Mouse (Mus musculus) gastrocnemius, postnatal 25 days (tissue): ENCODE data around the gene Adgrv1. TPM values are rescaled to one million over a fixed set of nuclear protein-coding genes. Genes with fewer than 3 reads are reported as not detected.
A peak's percentile ranks its signal among the peaks of the same experiment; 100 is the strongest.

Experiments
- DNase-seq: peaks from one replicate; pipeline ENCODE4 v3.0.0; 2022
- total RNA-seq, 2 experiments: library from RNA; stranded (reverse); gene quantifications; 1 replicate in 1 of 2; 2 replicates in 1 of 2; pipeline ENCODE4 v1.2.3; 2021

The Adgrv1 gene
- total RNA-seq, 2 experiments from 2014 or later, result 0.19 TPM; not detected in 1

DNA sequence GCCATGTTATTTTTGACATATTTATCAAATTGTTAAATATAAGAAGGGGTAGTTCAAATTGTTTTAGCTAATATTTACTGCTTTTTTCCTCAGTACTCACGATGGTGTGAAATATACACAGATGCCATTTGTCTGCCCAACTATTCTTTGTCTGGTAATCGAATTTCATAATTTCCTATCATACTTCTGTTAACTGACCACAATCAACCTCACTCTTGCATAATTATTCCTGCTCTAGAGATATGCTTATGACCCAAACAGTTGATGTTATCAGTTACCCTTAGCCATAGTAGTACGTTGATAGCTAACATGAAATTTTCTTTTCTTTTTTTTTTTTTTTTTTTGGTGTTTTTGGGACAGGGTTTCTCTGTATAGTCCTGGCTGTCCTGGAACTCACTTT is 393.5 kb downstream of the Adgrv1 start:
- no peak for DNase-seq

- DNase-seq, result no peak
Measured at GRCm38 (mm10) chr13:81238855-81239254, 394.1 kb downstream of the Adgrv1 start.

DNA sequence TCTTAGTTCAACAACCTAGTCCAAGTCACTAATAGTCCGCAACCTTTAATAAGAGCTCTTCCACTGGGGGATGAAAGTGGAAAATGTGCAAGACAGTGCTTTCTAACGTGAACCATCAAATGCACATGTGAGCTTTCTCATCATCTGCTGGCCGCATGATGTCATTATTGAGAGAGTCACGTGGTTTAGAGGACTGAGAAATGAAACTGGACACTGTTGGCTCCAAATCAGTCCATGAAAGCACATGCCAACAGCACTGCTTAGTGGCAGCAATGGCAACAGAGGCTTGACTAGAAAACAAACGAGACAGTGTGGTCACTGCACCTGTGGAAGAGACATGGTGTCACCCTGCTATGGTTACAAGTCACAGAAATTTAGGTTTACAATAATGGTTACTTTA is 395.0 kb downstream of the Adgrv1 start:
- DNase-seq, result no peak

DNA sequence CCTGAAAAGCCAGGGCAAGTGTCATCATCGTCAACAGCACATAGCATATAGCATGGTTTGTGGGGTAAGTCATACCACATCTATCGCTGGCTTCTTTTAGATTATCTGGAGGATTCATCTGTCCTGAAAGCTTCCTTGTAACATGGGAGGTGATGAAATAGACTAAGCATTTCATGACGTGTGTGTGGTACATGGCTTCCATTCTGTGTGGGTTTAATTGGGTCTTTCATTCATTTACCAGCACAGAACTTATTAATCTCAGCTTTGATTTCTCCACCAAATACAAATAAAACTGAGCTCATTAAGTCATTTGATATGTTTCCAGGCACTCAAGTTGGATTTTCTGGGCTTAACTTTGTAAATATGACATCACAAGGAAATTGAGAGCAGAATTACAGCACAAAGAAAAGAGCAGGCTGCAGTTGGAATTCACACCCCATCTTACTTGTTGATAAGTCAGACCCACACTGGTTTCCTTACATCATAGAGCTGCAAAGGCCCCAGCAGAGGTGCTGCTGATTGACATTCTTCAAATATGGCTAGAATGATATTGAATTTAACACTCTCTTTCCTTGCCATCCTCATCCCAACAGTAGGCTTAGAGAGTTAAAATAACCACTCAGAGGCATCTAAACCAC is 396.1 kb downstream of the Adgrv1 start:
- no peak for DNase-seq

DNA sequence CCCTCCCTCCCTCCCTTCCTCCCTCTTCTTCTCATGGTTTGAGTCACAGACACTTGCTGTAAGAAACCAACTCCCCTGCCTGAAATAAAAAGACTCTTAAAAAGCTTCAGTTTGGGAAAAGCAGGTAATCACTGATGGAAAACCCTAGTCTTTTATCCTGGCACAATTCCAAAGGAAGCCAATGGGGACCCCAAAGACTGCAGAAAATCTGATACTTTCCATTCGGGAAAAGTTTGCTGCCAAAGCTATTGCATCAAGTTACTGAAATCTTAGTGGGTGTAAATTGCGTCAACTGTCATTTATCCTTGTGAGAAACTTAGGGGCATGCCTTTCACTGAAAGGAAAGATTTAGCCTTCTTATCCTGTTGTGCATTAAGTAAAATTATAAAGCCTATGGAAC is 398.9 kb downstream of the Adgrv1 start:
- no peak for DNase-seq

GRCm38 (mm10) chr13:81232839-81233238 is 400.1 kb downstream of the Adgrv1 start:
- peak; percentile 6 for DNase-seq

GRCm38 (mm10) chr13:81230161-81230560 is 402.8 kb downstream of the Adgrv1 start:
- no peak for DNase-seq

DNA sequence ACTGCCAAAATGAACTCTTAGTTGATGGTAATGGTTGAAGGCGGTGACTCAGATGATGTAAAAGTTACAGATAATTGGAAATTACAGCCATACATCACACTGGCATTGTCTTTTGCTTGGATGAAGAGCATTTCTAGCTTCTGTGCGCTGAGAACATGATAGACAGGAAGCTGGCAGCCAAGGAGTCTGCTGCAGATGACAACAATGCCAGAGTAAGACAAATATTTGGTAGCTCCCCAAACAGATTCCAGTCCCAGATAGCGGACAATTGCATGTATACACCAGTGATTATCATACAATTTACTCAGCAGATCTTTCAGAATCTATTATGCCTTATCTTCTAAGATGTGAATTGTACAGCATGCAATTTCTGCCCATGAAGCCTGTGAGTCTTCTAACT is 409.2 kb downstream of the Adgrv1 start:
- no peak for DNase-seq

DNA sequence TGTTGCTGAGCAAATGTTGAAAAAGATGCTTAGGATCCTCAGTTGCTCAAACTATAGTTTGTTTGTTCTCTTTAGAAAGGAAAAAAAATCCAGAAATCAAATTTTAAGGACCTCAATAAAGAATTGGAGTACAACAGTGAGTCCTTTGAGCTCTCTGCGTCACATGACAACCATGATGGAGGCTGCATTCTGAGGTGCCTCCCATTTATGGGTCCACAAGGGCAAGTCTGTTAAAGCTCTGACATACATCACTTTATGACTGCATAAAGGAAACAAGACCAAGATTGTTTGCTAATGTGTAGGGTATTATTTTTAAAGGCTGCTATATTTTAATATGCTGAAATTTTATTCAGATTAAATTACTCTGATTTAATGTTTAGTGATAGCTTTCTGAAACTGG is 410.6 kb downstream of the Adgrv1 start:
- no peak for DNase-seq

DNA sequence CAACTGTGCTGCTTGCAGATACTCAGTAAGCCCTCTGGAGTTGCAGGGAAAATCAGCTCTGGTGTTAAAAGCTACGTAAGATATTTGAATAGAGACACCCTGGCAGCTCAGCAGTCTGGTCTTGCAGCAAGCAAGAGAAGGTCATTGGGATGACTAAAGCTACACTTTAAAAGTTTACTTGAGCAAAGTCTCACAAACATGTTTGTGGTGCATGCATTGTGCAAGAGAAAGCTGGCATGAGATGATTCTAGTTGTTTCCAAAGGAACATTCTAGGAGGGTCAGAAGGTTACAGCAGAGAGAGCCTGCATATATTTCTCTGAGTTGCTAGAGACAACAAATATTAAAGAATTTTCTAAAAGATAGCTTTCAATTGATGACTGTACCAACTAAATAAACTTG is 421.5 kb downstream of the Adgrv1 start:
- no peak for DNase-seq

DNA sequence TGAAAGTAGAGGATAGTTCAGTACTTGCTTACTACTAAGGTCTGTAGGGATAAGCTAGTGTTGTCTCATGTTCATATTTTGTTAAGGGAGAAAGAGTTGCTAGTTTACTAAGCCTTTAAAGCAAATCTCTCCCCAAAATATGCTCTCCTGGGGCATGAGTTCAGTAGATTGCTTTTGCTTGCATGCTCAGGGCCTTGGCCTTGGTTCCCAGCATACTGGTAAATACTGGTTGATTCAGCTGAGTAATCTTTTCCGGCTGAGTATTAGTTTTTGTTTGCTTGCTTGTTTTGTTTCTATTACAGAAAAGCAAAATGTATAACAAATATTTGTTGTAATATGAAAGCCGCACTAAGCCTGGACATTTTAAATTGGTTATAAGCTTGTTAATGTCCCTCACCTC is 422.4 kb downstream of the Adgrv1 start:
- DNase-seq, result no peak

GRCm38 (mm10) chr13:81209815-81210214 is 423.1 kb downstream of the Adgrv1 start:
- DNase-seq, result no peak

- DNase-seq, result no peak
Measured at GRCm38 (mm10) chr13:81208106-81208613, 424.8 kb downstream of the Adgrv1 start.

DNA sequence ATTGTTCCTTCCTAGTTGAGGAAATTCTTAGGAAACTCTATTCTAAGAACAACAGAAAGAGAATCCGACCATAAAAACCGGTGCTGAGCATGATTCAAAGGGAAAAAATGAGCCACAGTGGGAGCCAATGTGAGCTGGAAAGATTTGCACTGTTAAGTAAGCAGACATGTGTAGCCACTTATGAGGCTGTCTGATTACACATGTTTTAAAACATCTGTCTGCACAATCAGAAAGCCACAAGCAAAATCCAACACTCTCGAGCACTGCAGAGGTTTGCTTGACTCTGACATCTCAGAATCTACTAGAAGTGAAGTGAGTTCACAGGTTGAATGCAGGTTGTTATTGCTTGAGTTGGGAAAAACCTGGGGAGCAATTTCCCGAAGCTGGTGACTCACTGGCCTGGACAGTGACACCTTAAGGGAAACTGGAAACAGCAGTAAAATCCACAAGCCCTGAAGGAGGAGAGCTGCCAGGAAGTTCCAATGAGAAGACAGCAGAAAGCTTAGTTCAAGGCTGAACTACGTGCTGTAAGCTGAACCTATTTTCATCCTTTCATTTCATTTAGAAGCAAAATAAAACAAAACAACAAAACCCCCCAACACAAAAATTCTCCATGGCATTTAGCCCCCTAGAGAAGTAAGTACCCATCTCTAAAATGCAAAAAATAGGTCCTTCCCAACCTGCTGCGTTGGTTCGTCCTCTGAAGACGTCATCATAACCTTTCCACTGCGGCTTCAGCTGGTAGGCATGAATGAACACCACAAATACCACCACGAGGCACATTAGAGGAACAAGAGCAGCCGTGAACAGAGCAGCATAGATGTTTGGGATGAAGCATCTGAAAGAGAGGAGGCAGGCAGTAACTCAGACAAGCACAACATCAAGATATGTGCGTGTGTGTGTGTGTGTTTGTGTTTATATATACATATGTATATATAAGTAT is 450.7 kb downstream of the Adgrv1 start:
- DNase-seq, result peak; percentile 29

DNA sequence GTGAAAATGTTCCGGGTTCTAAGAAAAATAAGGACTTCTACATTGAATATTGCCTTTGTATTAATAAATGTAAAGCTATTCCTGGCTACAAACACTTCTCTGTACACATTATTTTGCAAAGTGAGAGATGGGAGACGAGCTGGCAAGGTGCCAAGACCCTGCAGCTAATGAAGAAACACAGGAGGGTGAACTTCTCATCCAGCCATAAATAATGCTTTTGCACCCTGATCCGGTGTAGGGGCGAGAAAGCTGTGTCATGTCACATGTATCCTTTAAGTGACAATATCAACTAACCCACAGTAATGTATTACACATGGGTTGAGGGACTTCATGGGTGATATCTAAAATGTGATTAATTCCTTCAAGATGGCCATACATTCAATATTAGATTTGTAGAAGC is 451.5 kb downstream of the Adgrv1 start:
- DNase-seq, result no peak

- DNase-seq, result no peak
Measured at GRCm38 (mm10) chr13:81176820-81177219, 456.1 kb downstream of the Adgrv1 start.

GRCm38 (mm10) chr13:81176071-81176470 is 456.9 kb downstream of the Adgrv1 start:
- no peak for DNase-seq

GRCm38 (mm10) chr13:81171115-81171514 is 461.8 kb downstream of the Adgrv1 start:
- no peak for DNase-seq

DNA sequence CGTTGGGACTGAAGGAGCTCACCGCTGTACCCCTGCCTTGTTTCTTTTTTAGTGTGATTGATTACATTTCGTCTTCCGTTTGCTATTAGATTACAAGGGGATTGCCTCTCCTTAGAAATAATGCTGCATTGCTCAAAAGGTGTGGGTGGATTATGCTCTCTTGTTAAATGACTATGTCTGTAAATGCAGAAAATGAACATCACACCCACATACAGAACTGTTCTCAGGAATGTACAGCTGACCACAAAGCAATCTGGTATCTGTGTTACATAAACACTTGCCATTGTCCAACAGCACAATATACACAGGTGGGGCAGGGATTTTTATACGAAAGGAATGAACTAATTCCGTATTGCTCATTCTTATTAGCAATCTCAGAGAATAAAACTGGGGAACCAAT is 465.5 kb downstream of the Adgrv1 start:
- no peak for DNase-seq

DNA sequence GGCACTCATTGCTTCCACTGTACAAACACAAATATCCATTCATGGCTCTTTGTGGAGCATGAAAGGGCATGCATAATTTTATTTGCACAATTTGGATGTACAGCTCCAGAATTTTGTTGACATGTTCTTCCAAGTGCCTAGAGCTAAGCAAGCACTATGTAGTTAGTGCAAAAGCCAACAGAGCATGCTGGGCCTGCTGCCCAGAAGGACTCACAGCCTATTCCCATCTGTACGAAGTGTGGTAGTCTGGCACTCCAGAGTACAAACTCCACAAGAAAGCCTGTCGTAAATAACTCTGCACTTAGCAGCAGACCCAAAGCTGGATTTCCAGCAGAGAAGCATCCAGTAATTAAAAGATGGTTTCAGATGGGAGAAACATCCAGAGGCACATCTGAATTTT is 473.1 kb downstream of the Adgrv1 start:
- no peak for DNase-seq

DNA sequence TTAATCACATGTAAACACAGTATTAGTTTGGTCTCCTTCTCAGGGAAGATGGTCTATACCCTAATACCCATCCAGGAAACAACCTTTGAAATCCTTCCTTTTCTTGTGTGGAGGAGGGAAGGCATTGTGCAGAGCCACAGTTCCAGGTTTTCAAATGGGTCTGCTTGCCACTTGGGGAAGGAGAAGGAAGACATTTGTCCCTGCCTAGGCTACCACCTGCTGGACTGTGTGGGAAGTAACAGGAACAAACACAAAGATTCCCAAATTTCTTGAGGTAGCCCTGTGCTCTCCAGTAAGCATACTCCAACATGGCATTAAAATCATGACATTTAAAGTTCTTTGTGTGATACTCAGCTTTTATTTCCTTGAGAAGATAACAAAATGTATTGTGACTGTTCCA is 477.6 kb downstream of the Adgrv1 start:
- DNase-seq, result peak; percentile 33

DNA sequence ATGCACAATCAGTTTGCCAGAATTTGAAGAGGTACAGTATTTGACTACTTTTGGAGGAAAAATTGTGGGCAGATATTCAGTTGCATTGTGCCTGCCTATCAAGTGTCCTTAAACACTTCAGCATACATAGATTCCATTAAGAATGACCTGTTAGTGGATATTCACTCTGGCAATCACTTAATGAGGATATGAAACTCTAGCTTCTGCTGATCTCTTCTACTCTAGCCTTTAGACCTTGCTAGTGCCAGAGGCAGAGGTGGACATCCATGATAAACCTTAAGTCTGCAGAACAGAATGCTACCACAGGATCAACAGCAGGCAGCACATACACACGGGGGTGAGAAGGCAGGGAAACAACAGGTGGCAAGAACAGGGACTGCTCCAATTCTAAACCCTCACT is 488.5 kb downstream of the Adgrv1 start:
- DNase-seq, result no peak

GRCm38 (mm10) chr13:81142268-81142884 is 490.6 kb downstream of the Adgrv1 start:
- no peak for DNase-seq
